Mouse (Mus musculus) cortical plate, adult 2 months (tissue): ENCODE data around the gene Antxr2.

ENCODE experiments used
- CTCF ChIP-seq: fragments of 200-500 bp; IDR thresholded peaks from 2 replicates; pipeline ENCODE4 v1.5.1; 2011; ENCODE audit warnings: mild to moderate bottlenecking, control low read depth, low read length; ENCODE audit not compliant: insufficient read depth; ENCODE audit errors: extremely low read depth
- POLR2A ChIP-seq: fragments of 200-500 bp; IDR thresholded peaks from 2 replicates; pipeline ENCODE4 v1.6.1; 2011; ENCODE audit warnings: mild to moderate bottlenecking, low read length, control low read depth; ENCODE audit not compliant: insufficient read depth; ENCODE audit errors: extremely low read depth

DNA sequence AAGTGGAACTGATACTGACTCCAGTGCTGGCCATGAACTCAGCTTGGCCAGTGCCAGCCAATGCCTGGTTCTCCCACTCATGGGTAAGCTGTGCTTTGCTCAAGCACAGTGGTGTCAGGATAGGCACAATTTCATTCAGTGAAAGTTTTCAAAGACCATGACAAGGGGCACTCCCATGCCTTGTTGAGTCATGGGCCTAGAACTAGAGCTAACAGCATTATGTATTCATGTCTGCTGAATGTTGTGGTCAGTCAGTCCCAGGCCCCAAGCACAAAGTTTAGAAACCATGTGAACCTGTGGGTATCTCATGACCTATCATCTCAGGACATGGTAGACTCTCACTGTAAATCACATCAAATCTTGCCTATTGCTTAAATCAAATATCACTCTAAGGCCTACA lies 10.2 kb downstream of the Antxr2 start:
- TF ChIP-seq CTCF: no peak
- no peak for TF ChIP-seq POLR2A
